Mouse (Mus musculus) ES-E14 (cell line): ENCODE results near the gene Rpl13.

Experiments
- CHD2 ChIP-seq: IDR thresholded peaks from 2 replicates; pipeline ENCODE4 v1.6.1; 2014; ENCODE audit warnings: mild to moderate bottlenecking, low read depth, low read length, inconsistent platforms
- ZNF384 ChIP-seq: IDR thresholded peaks from 2 replicates; pipeline ENCODE4 v1.6.1; 2012; ENCODE audit warnings: low read depth, low read length, inconsistent platforms

GRCm38 (mm10) chr8:123065214-123066100, 36.7 kb upstream of the Rpl13 start:
- TF ChIP-seq ZNF384, result no peak
- no peak for TF ChIP-seq CHD2
